Mouse (Mus musculus): Measurements from ENCODE around the gene Tmem211. TPM values are rescaled to one million over a fixed set of nuclear protein-coding genes. Genes with fewer than 3 reads are reported as not detected.

Tmem211 gene
- polyA plus RNA-seq, 1 experiment from 2014 or later = 0.15 TPM

DNA sequence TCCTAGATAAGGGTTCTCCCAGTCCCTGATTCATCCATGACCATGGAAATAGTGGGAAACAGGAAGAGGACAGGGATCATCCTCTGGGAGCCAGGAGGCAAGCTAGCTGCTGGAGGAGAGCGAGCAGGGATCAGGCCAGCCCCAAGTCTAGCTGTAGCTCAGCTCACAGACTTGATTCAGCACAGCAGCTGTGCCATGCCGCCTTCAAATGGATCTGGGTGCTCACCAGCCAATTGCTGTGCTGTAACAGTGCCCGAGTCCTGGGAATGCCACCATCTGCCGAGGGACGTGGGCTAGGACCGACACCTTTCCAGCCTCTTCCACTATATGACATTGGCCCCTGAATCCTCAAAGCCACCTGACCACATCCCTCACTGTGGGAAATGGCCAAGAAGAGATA is 30.8 kb upstream of the Tmem211 start:
- H3K27ac ChIP-seq (ENCODE audit: low read depth, low read length) = no peak overlapping the region

DNA sequence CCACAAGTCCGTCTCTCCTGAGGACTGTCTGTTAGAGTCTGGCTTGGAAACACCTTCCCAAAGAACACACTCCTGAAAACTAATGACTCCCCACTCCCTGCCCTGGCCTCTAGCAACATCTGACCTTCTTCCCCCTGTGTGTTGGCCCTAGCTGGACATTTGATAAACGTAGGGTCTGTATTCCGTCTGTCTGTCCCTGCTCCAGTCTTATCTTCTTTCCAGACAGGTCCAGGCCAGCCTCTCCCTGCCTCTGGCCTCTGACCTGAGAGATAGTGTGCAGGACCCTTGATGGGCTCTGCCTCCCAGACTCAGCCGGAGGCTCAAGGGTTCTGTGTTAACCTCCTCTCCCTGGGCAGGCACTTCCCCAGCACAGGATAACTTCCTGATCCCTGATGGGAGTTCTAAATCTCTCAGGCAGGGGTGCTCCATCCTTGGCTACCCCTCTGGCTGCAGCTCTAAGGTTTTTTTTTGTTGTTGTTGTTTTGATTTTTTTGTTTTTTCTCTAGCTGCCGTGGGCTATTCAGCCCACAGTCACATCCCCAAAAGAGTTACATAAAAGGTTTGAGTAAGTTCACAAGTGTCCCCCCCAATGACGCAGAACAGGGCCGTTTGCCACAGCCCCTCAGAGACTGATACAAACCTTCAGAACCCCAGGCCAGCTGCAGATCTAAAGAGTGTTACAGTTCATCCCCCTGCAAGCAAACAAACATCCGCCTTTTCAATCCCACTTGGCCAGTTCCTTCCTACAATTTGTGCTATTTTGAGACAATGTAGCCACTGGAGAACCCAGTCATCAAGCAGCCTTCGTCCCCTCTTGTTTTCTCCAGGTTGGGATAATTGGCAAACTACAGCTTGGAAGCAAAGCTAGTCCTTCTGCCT is 29.6 kb upstream of the Tmem211 start:
- no peak for ATAC-seq (ENCODE audit: low FRiP score, low TSS enrichment)
- Histone ChIP-seq H3K9me3 (ENCODE audit: control insufficient read depth, low read length) (no peaks in the 10 kb centered on the region), H3K27ac (ENCODE audit: low read depth, low read length) (peak overlapping the region; percentile 74), H3K4me3 (ENCODE audit: low read length) (no peak overlapping the region), H3K4me1 (ENCODE audit: control insufficient read depth, insufficient read depth, low read length) (0 out of 2 replicates have a peak, but pooled peaks cover 3% of the 10 kb centered on the region), H3K4me2 (replicated peaks; ENCODE audit: low read depth, low read length) (no peak overlapping the region), H3K27me3 (ENCODE audit: control insufficient read depth, insufficient read depth, low read length) (no peaks in the 10 kb centered on the region), H3K9ac (ENCODE audit: low read depth, low read length) (no peak overlapping the region), H3K36me3 (ENCODE audit: control insufficient read depth, insufficient read depth, low read length) (no peaks in the 10 kb centered on the region)
- WGBS = 53% methylated on average over 9 of the region's 9 CpGs

More for the DNA sequence above, 30.8 kb upstream of the Tmem211 start:
- Histone ChIP-seq H3K9me3 (ENCODE audit: control insufficient read depth, low read length) (no peaks in the 10 kb centered on the region), H3K4me3 (ENCODE audit: low read length) (no peak overlapping the region), H3K27me3 (ENCODE audit: control insufficient read depth, insufficient read depth, low read length) (no peaks in the 10 kb centered on the region), H3K4me1 (ENCODE audit: control insufficient read depth, insufficient read depth, low read length) (0 out of 2 replicates have a peak, but pooled peaks cover 3% of the 10 kb centered on the region), H3K9ac (ENCODE audit: low read depth, low read length) (no peak overlapping the region), H3K36me3 (ENCODE audit: control insufficient read depth, insufficient read depth, low read length) (peaks cover 3% of the 10 kb centered on the region; the same call in 1 of the 2 replicates), H3K4me2 (replicated peaks; ENCODE audit: low read depth, low read length) (no peak overlapping the region)
- 90% methylated on average over 6 of the region's 6 CpGs for WGBS
- no peak for ATAC-seq (ENCODE audit: low FRiP score, low TSS enrichment)

DNA sequence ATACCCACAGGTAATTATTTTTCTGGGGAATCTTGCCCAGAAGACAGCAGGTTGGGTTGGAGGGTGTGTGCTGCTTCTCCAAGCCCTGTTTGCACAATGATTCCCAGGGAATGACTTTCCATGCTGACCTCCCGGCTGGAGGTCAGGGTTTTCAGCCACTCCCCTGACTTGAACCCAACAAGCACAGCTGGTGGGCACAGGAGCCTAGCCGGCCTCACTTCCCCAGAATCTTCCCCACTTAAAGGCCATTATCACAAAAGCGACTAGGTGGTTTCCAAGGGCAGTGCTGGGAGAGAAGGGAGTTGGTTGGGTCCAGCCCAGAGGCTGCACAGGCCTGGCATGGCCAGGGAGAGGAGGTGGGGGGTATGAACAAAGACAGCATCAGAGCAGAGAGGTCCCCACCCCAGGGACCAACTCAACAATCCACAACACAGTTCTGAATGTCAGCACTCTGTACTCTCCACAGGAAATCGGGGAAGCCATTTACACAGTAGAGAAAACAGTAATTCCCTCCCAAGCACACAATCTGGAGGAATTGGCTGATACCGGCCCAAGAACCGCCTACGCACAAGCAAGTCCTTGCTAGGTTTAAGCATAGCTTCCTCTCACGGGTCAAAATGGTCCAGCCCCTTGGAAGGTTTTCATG is 27.5 kb upstream of the Tmem211 start:
- H3K36me3 ChIP-seq (ENCODE audit: control insufficient read depth, insufficient read depth, low read length) = no peaks in the 10 kb centered on the region
- H3K27ac ChIP-seq (ENCODE audit: low read depth, low read length) = peak overlapping the region; percentile 26; the same call in 1 of the 2 replicates
- ATAC-seq (ENCODE audit: low FRiP score, low TSS enrichment) = no peak
- H3K9ac ChIP-seq (ENCODE audit: low read depth, low read length) = no peak overlapping the region
- WGBS = 46% methylated on average over 8 of the region's 8 CpGs
- H3K4me3 ChIP-seq (ENCODE audit: low read length) = no peak overlapping the region
- no peaks in the 10 kb centered on the region for H3K27me3 ChIP-seq (ENCODE audit: control insufficient read depth, insufficient read depth, low read length)
- peaks cover 4% of the 10 kb centered on the region; the same call in 1 of the 2 replicates for H3K9me3 ChIP-seq (ENCODE audit: control insufficient read depth, low read length)
- no peak overlapping the region for H3K4me2 ChIP-seq (replicated peaks; ENCODE audit: low read depth, low read length)
- H3K4me1 ChIP-seq (ENCODE audit: control insufficient read depth, insufficient read depth, low read length) = no peaks in the 10 kb centered on the region

DNA sequence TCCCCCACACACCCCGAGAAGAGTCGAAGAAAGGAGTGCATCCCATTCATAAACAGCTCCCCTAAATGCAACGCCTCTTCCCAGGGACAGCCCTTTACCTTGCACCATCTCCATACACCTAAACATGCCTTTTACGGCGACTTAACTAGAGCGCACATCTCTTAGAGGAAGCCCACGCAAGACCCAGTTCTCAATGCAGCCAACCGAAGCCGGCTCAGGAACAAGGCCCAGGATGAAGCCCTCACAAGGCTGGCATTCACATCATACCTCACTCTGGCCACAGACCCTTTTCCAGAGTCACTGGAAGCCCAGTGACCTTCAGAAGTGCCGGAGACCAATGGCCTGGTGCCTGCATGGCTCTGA is 27.0 kb upstream of the Tmem211 start:
- H3K9me3 ChIP-seq (ENCODE audit: control insufficient read depth, low read length) = peaks cover 4% of the 10 kb centered on the region; the same call in 1 of the 2 replicates
- H3K27me3 ChIP-seq (ENCODE audit: control insufficient read depth, insufficient read depth, low read length) = no peaks in the 10 kb centered on the region
- no peak overlapping the region for H3K4me2 ChIP-seq (replicated peaks; ENCODE audit: low read depth, low read length)
- H3K9ac ChIP-seq (ENCODE audit: low read depth, low read length) = no peak overlapping the region
- H3K27ac ChIP-seq (ENCODE audit: low read depth, low read length) = no peak overlapping the region
- ATAC-seq (ENCODE audit: low FRiP score, low TSS enrichment) = no peak
- no peak overlapping the region for H3K4me3 ChIP-seq (ENCODE audit: low read length)
- H3K36me3 ChIP-seq (ENCODE audit: control insufficient read depth, insufficient read depth, low read length) = no peaks in the 10 kb centered on the region
- WGBS = 86% methylated on average over 10 of the region's 10 CpGs
- no peaks in the 10 kb centered on the region for H3K4me1 ChIP-seq (ENCODE audit: control insufficient read depth, insufficient read depth, low read length)

DNA sequence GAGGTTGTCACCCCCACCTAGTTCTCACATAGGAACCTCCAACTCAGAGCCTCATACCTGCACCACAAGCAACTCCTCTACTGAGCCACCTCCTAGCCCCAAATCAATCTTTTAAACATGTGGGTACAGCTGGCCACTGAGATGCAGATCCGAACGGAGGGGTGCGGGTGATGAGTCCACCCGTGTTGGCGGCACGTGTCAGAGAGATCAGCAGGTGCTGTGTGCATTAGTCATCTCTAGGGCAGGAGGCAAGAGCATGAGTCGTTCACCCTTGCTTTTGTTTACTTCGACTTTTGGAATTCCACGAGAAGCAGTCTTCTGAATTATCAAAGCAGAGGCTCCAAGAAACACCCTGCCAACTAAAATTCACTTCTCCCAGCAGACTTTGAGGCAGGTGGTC is 22.5 kb upstream of the Tmem211 start:
- Histone ChIP-seq H3K27me3 (ENCODE audit: control insufficient read depth, insufficient read depth, low read length) (no peaks in the 10 kb centered on the region), H3K4me1 (ENCODE audit: control insufficient read depth, insufficient read depth, low read length) (peaks cover 10% of the 10 kb centered on the region), H3K4me2 (replicated peaks; ENCODE audit: low read depth, low read length) (no peak overlapping the region), H3K27ac (ENCODE audit: low read depth, low read length) (no peak overlapping the region), H3K4me3 (ENCODE audit: low read length) (no peak overlapping the region), H3K36me3 (ENCODE audit: control insufficient read depth, insufficient read depth, low read length) (no peaks in the 10 kb centered on the region), H3K9ac (ENCODE audit: low read depth, low read length) (no peak overlapping the region), H3K9me3 (ENCODE audit: control insufficient read depth, low read length) (peaks cover 4% of the 10 kb centered on the region; the same call in 1 of the 2 replicates)
- WGBS = 92% methylated on average over 9 of the region's 9 CpGs
- no peak for ATAC-seq (ENCODE audit: low FRiP score, low TSS enrichment)

DNA sequence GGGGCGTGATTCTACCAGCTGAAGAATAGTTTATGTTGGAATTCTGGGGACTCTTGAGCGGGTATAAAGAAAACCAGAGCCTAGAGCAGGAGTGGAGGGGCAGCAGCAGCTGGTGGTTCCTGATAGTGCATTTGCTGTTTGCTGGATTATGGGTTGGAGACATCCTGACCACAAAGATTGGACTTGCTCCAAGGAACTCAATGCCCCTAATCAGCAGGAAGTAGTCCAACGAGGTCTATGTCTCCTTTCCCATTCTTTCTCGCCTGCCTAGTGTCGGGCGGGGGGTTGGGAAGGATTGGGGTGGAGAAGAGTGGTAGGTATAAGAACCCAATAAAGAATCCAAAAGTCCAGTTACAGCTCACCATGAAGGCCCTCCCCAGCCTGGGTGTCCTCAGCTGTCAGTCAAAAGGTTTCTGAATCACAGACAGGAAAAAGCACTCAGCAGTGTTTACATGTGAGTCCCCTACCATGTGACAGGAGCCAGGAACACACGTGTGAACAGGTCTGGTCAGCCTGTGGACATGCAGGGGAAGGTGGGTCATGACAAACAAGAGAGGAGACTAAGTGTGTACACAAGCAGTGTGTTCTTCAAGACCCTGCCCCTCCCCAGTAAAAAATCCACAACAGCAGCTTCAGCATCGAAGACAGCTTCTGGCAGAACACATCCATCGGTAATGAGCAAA is 19.9 kb upstream of the Tmem211 start:
- H3K36me3 ChIP-seq (ENCODE audit: control insufficient read depth, insufficient read depth, low read length) = no peaks in the 10 kb centered on the region
- no peak overlapping the region for H3K9ac ChIP-seq (ENCODE audit: low read depth, low read length)
- no peaks in the 10 kb centered on the region for H3K27me3 ChIP-seq (ENCODE audit: control insufficient read depth, insufficient read depth, low read length)
- no peak overlapping the region for H3K4me3 ChIP-seq (ENCODE audit: low read length)
- H3K4me2 ChIP-seq (replicated peaks; ENCODE audit: low read depth, low read length) = no peak overlapping the region
- H3K4me1 ChIP-seq (ENCODE audit: control insufficient read depth, insufficient read depth, low read length) = peaks cover 14% of the 10 kb centered on the region
- ATAC-seq (ENCODE audit: low FRiP score, low TSS enrichment) = no peak
- H3K9me3 ChIP-seq (ENCODE audit: control insufficient read depth, low read length) = peaks cover 4% of the 10 kb centered on the region; the same call in 1 of the 2 replicates
- WGBS = 56% methylated on average over 9 of the region's 9 CpGs
- H3K27ac ChIP-seq (ENCODE audit: low read depth, low read length) = peak overlapping the region; percentile 24; the same call in 1 of the 2 replicates

DNA sequence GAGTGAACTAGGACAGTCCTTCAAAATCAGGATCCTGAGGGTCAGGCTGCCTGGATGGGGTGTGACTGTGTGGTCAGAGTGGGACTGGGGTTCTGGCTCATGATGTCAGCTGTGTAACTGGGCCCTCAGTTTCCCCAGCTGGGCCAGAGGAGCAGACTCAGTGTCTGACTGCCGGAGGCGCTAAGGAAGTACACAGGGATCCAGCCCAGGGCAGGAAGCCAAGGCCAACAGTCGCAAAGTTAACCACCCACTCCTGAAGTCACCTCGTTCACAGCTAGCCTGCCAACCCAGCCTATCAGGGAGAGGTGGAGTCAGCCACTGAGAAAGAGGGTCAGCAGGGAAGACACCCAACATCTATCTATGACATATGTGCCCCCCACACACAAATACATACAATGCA is 18.7 kb upstream of the Tmem211 start:
- WGBS = 64% methylated on average over 4 of the region's 4 CpGs
- H3K27ac ChIP-seq (ENCODE audit: low read depth, low read length) = peak overlapping the region; percentile 69; the same call in 1 of the 2 replicates

DNA sequence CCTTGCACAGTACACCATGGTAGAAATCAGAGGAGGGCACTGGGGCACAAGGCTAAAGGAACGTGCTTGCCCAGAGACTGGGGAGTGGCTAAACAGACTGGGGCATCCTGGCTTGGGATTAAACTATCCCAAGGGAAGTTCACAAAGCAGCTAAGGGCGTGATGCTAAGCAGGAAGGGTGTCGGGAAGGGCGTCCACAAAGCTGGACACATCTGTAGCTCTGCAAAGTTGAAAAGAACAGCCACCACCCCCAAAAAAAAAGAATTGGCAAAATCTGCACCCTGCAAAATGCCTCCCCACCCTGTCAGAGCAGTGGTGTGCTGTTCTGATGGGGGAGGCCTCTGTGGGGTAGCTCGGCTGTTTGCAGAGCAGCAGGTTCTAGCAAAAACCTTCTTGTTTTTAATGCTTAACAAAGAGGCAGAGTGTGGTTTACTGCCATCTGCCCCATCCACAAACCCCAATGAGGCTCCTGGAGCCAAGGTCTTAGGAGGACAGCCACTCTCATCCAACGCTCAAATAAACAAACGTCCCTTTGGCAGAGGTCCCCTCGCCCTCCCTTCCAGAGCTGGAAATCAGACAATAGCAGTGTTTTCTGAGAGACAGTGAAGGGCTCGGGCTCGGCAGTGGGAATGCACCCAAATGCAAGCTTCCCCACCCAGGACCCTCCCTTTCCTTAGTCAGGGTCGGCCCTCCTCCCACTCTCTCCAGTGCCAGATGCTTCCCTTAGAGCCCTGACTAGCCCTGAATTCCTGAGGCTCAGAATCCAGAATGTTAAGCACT is 17.9 kb upstream of the Tmem211 start:
- peaks cover 21% of the 10 kb centered on the region for H3K4me1 ChIP-seq (ENCODE audit: control insufficient read depth, insufficient read depth, low read length)
- H3K9me3 ChIP-seq (ENCODE audit: control insufficient read depth, low read length) = no peaks in the 10 kb centered on the region
- WGBS = 48% methylated on average over 11 of the region's 11 CpGs
- no peaks in the 10 kb centered on the region for H3K27me3 ChIP-seq (ENCODE audit: control insufficient read depth, insufficient read depth, low read length)
- H3K36me3 ChIP-seq (ENCODE audit: control insufficient read depth, insufficient read depth, low read length) = no peaks in the 10 kb centered on the region
- no peak overlapping the region for H3K4me3 ChIP-seq (ENCODE audit: low read length)
- ATAC-seq (ENCODE audit: low FRiP score, low TSS enrichment) = peak; percentile 56; the same call in 1 of the 2 replicates
- H3K27ac ChIP-seq (ENCODE audit: low read depth, low read length) = peak overlapping the region; percentile 83
- H3K9ac ChIP-seq (ENCODE audit: low read depth, low read length) = no peak overlapping the region
- H3K4me2 ChIP-seq (replicated peaks; ENCODE audit: low read depth, low read length) = 0 out of 2 replicates have a peak overlapping the region, but pooled peaks have one; percentile 13

More for the DNA sequence above, 18.7 kb upstream of the Tmem211 start:
- H3K9me3 ChIP-seq (ENCODE audit: control insufficient read depth, low read length) = peaks cover 3% of the 10 kb centered on the region; the same call in 1 of the 2 replicates
- no peaks in the 10 kb centered on the region for H3K27me3 ChIP-seq (ENCODE audit: control insufficient read depth, insufficient read depth, low read length)
- H3K36me3 ChIP-seq (ENCODE audit: control insufficient read depth, insufficient read depth, low read length) = no peaks in the 10 kb centered on the region
- H3K4me3 ChIP-seq (ENCODE audit: low read length) = no peak overlapping the region
- no peak overlapping the region for H3K9ac ChIP-seq (ENCODE audit: low read depth, low read length)
- H3K4me2 ChIP-seq (replicated peaks; ENCODE audit: low read depth, low read length) = no peak overlapping the region
- peaks cover 21% of the 10 kb centered on the region for H3K4me1 ChIP-seq (ENCODE audit: control insufficient read depth, insufficient read depth, low read length)
- 0 out of 2 replicates have a peak, but pooled peaks have one; percentile 9 for ATAC-seq (ENCODE audit: low FRiP score, low TSS enrichment)

Measured in kidney, embryonic 14.5 days (tissue).